Mouse (Mus musculus): ENCODE data around the gene Slc39a11.

GRCm38 (mm10) chr11:113648152-113648551 lies 1.7 kb downstream of the Slc39a11 start:
- TF ChIP-seq POLR2A (IDR thresholded peaks at IDR 0.05; ENCODE audit: low read depth, low read length) (no peak), CTCF (IDR thresholded peaks at IDR 0.05; ENCODE audit: extremely low read depth, insufficient read length, insufficient replicate concordance, low read depth, low read length) (peak; percentile 99)

Measured in small intestine, adult 2 months (tissue).